Mouse (Mus musculus) lung, embryonic 16.5 days (tissue): ENCODE results near the gene Stard9. TPM values are rescaled to one million over a fixed set of nuclear protein-coding genes. Genes with fewer than 3 reads are reported as not detected.

Experiments used
- polyA plus RNA-seq: library from polyadenylated mRNA; unstranded; fragments of >200 nt; fragmentation: Nextera tagmentation; extraction: Ambion mirVana; gene quantifications from 2 replicates; pipeline ENCODE4 v1.2.1, GENCODE M21; 2015

Gene Stard9
- polyA plus RNA-seq, 1 experiment from 2014 or later = 10.3 TPM

Other genes starting within 250 kb of the Stard9 start
- 9.1 and 9.9 TPM in 2 replicates for gene Ganc, start 225.2 kb upstream of the Stard9 start, polyA plus RNA-seq
- 10.1 and 10.2 TPM in 2 replicates for gene Tmem87a, start 225.0 kb upstream of the Stard9 start, polyA plus RNA-seq
- gene Capn3, start 173.1 kb upstream of the Stard9 start, polyA plus RNA-seq = 0.94 and 1.1 TPM in 2 replicates
- gene Zfp106, start 65.3 kb upstream of the Stard9 start, polyA plus RNA-seq = 37.4 and 45.1 TPM in 2 replicates
- gene Snap23, start 61.5 kb upstream of the Stard9 start, polyA plus RNA-seq = 57.2 and 59.6 TPM in 2 replicates
- 21.6 and 23.1 TPM in 2 replicates for gene Haus2, start 19.7 kb upstream of the Stard9 start, polyA plus RNA-seq
- 29.9 and 31.1 TPM in 2 replicates for gene Lrrc57, start 19.6 kb upstream of the Stard9 start, polyA plus RNA-seq
- 6.5 and 7.8 TPM in 2 replicates for gene Cdan1, start 221.0 kb downstream of the Stard9 start, polyA plus RNA-seq
- 2.2 and 2.4 TPM in 2 replicates for gene Ttbk2, start 221.5 kb downstream of the Stard9 start, polyA plus RNA-seq